Mouse (Mus musculus) thymus, adult 2 months (tissue): ENCODE measurements at regions not wholly inside any gene's neighbourhood (a gene's known extent, or its start where the extent isn't known, plus 50 kb on each side); places are given as distances from the start of the nearest gene placed in this dataset.

ENCODE experiments used
- CTCF ChIP-seq: fragments of 200-500 bp; IDR thresholded peaks from 2 replicates; pipeline ENCODE4 v1.5.1; 2012; ENCODE audit warnings: mild to moderate bottlenecking, control low read depth, low read length, moderate library complexity, borderline replicate concordance; ENCODE audit not compliant: control insufficient read depth, poor library complexity, insufficient read depth; ENCODE audit errors: extremely low read depth
- POLR2A ChIP-seq: fragments of 200-500 bp; IDR thresholded peaks from 2 replicates; pipeline ENCODE4 v1.6.1; 2012; ENCODE audit warnings: mild to moderate bottlenecking, low read length, control low read depth, moderate library complexity; ENCODE audit not compliant: control insufficient read depth, poor library complexity, insufficient read depth; ENCODE audit errors: extremely low read depth

- TF ChIP-seq POLR2A (no peak), CTCF (no peak)
These were observed 214.5 kb upstream of the Six2 start for GRCm38 (mm10) chr17:85902575-85902974.
